13 mouse cellular contexts compared by ENCODE assay signal in genomic region chr1:80710607-80711261, GRCm38 (mm10). TPM values are rescaled to one million over a fixed set of nuclear protein-coding genes. Genes with fewer than 3 reads are reported as not detected.
A peak's percentile ranks its signal among the peaks of the same experiment; 100 is the strongest.
DNase-seq lines count a peak whose midpoint lies in the region; ATAC-seq and TF ChIP-seq lines count a peak whose summit lies in the region.
"Had no signal": no experiment of that assay in that cellular context is flagged by ENCODE, and none has a peak within 500 bp of the region (broad histone marks: within the 10 kb centered on the region; RNA-seq: fewer than 3 reads in every experiment).

No protein-coding gene starts in this region.

- peak; percentile 6 for DNase-seq in gastrocnemius, adult 18-20 months (ENCODE audit: low spot score)
- no peak for DNase-seq in gastrocnemius, adult 8-10 months (ENCODE audit: low spot score in 2 of 2)
- peak; percentile 30 for DNase-seq in kidney, postnatal 0 days (ENCODE audit: low spot score)
- peak; percentile 51 for DNase-seq in lung, postnatal 10 days
- DNase-seq in right cerebral cortex, postnatal 4 days = no peak
- DNase-seq in spleen, postnatal 14 days (ENCODE audit: low spot score in 2 of 2) = no peak
- DNase-seq: B cell, adult 2 months; cerebellum, adult 9-11 months had no signal

- WGBS in kidney, postnatal 0 days = 47% methylated on average over 8 of the region's 8 CpGs
- WGBS in kidney, embryonic 14.5 days = 58% methylated on average over 8 of the region's 8 CpGs
- WGBS in embryonic facial prominence, embryonic 15.5 days = 32% methylated on average over 8 of the region's 8 CpGs

- H3K4me2 ChIP-seq in kidney, postnatal 0 days (ENCODE audit: low read length) = no peak overlapping the region
- no peak overlapping the region for H3K4me2 ChIP-seq in kidney, embryonic 14.5 days (replicated peaks; ENCODE audit: low read depth, low read length)
- H3K4me2 ChIP-seq in embryonic facial prominence, embryonic 15.5 days (replicated peaks) = no peak overlapping the region
- H3K4me2 ChIP-seq: embryonic facial prominence, embryonic 12.5 days; liver, embryonic 11.5 days had no signal

- TF ChIP-seq CTCF in kidney, postnatal 0 days (IDR thresholded peaks at IDR 0.05; ENCODE audit: low read depth) = no peak

- H3K27ac ChIP-seq in kidney, postnatal 0 days = no peak overlapping the region
- H3K27ac ChIP-seq in kidney, embryonic 14.5 days (ENCODE audit: low read depth, low read length) = no peak overlapping the region
- H3K27ac ChIP-seq in embryonic facial prominence, embryonic 15.5 days (replicated peaks) = peak overlapping the region; percentile 75; the same call in 1 of the 2 replicates
- H3K27ac ChIP-seq: embryonic facial prominence, embryonic 12.5 days had no signal

- H3K4me1 ChIP-seq in kidney, postnatal 0 days (replicated peaks; ENCODE audit: insufficient read depth, low read length) = no peaks in the 10 kb centered on the region
- no peaks in the 10 kb centered on the region for H3K4me1 ChIP-seq in kidney, embryonic 14.5 days (ENCODE audit: control insufficient read depth, insufficient read depth, low read length)
- peaks cover 27% of the 10 kb centered on the region for H3K4me1 ChIP-seq in embryonic facial prominence, embryonic 15.5 days

- no peaks in the 10 kb centered on the region for H3K36me3 ChIP-seq in kidney, postnatal 0 days (ENCODE audit: insufficient read depth, low read length)
- H3K36me3 ChIP-seq in kidney, embryonic 14.5 days (ENCODE audit: control insufficient read depth, insufficient read depth, low read length) = no peaks in the 10 kb centered on the region
- H3K36me3 ChIP-seq in embryonic facial prominence, embryonic 15.5 days = no peaks in the 10 kb centered on the region
- H3K36me3 ChIP-seq: embryonic facial prominence, embryonic 12.5 days had no signal

- ATAC-seq in kidney, postnatal 0 days (replicated peaks; ENCODE audit: low FRiP score, low read depth) = no peak
- ATAC-seq in kidney, embryonic 14.5 days (ENCODE audit: low FRiP score, low TSS enrichment) = no peak
- no peak for ATAC-seq in embryonic facial prominence, embryonic 15.5 days (ENCODE audit: insufficient number of reproducible peaks, low FRiP score, low TSS enrichment, low read depth)
- ATAC-seq: hindbrain, postnatal 0 days had no signal

- H3K9ac ChIP-seq in kidney, postnatal 0 days (ENCODE audit: low read depth, low read length) = no peak overlapping the region
- no peak overlapping the region for H3K9ac ChIP-seq in kidney, embryonic 14.5 days (ENCODE audit: low read depth, low read length)
- no peak overlapping the region for H3K9ac ChIP-seq in embryonic facial prominence, embryonic 15.5 days
- H3K9ac ChIP-seq: embryonic facial prominence, embryonic 12.5 days had no signal

- H3K9me3 ChIP-seq in kidney, postnatal 0 days (replicated peaks; ENCODE audit: low read length) = no peaks in the 10 kb centered on the region
- H3K9me3 ChIP-seq in kidney, embryonic 14.5 days (ENCODE audit: control insufficient read depth, low read length) = no peaks in the 10 kb centered on the region
- no peaks in the 10 kb centered on the region for H3K9me3 ChIP-seq in embryonic facial prominence, embryonic 15.5 days (replicated peaks)
- H3K9me3 ChIP-seq: embryonic facial prominence, embryonic 12.5 days had no signal

- no peaks in the 10 kb centered on the region for H3K27me3 ChIP-seq in kidney, postnatal 0 days (ENCODE audit: insufficient read depth, low read length)
- H3K27me3 ChIP-seq in kidney, embryonic 14.5 days (ENCODE audit: control insufficient read depth, insufficient read depth, low read length) = no peaks in the 10 kb centered on the region
- no peaks in the 10 kb centered on the region for H3K27me3 ChIP-seq in embryonic facial prominence, embryonic 15.5 days
- H3K27me3 ChIP-seq: embryonic facial prominence, embryonic 12.5 days had no signal

- H3K4me3 ChIP-seq in kidney, postnatal 0 days (replicated peaks; ENCODE audit: low read depth, low read length) = no peak overlapping the region
- H3K4me3 ChIP-seq in kidney, embryonic 14.5 days (ENCODE audit: low read length) = no peak overlapping the region
- no peak overlapping the region for H3K4me3 ChIP-seq in embryonic facial prominence, embryonic 15.5 days (replicated peaks)
- H3K4me3 ChIP-seq: embryonic facial prominence, embryonic 12.5 days had no signal

RNA-seq across cellular contexts. Expression of gene Dock10, which starts 47.6 kb away (rescaled TPM):
- 1 to 10 TPM; 2.4 to 2.5 TPM for total RNA-seq in gastrocnemius, adult 18-20 months (2021)
- 1 to 10 TPM in 3 of 4 experiments, under 1 TPM in 1; 0.92 to 2.0 (median 1.6) TPM for total RNA-seq in gastrocnemius, adult 8-10 months (2022)
- 2.4 and 2.6 TPM in 2 replicates for polyA plus RNA-seq in kidney, postnatal 0 days (2015; fragmentation: Nextera tagmentation; extraction: Ambion mirVana)
- 4.2 and 7.1 TPM in 2 replicates for polyA plus RNA-seq in kidney, embryonic 14.5 days (2014; fragmentation: Nextera tagmentation; extraction: Ambion mirVana)
- polyA plus RNA-seq in embryonic facial prominence, embryonic 15.5 days (2015; fragmentation: Nextera tagmentation; extraction: Ambion mirVana) = 6.3 and 7.1 TPM in 2 replicates

Comparison
In these comparisons a context has a peak if more than half of its experiments do, and no peak if none do; other contexts are left out.
1. DNase-seq: peak in gastrocnemius, adult 18-20 months (single experiment), kidney, postnatal 0 days (single experiment) and lung, postnatal 10 days (single experiment); none in gastrocnemius, adult 8-10 months (0 of 2), right cerebral cortex, postnatal 4 days (single experiment) and spleen, postnatal 14 days (0 of 2).